Mouse (Mus musculus) kidney, postnatal 36 days (tissue): ENCODE measurements around the gene Gm3336.

ENCODE experiments used
- DNase-seq, 2 experiments: peaks; one replicate each; pipeline ENCODE4 v3.0.0; 2021 to 2022; ENCODE audit warnings: mixed read lengths in 2 of 2

Gm3336 gene

DNA sequence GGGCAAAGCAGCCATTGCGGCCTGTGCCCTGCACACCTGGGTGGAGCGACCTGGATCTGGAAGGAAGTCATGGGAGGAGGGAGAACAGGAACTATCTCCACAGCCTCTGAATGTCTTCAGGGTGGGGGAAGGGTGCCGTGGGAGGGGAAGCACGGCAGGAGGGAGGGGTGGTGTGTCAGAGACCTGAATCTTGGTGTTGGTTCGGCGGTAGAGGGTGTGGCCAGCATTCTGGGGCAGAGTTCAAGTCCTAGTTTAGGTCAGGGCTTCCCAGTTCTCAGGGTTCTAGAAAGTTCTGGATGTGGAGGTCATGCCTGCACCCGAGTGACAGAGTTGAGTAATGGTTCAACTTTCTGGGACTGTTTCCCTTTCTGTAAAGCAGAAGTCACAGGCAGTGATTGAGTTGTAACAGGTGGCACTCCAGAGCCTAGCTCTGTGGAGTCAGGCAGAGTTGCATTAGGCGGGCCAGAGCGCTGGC, 1.5 kb downstream of the Gm3336 start:
- DNase-seq = peak; percentile 58 to 60

DNA sequence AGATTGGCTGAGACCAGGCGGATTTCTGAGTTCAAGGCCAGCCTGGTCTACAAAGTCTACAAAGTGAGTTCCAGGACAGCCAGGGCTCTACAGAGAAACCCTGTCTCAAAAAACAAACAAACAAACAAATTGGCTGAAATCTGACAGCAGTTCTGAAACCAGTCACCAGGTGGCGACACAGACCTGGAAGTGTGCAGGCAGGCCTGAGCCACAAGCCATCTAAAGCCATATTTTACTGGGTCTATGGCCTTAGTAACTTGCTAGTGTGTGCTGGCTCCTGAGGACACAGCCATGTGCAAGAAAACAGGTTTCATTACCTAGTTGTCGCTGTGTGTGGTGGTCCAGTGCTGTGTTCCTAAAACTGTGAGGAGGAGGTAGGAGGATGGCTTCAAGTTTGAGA, 2.4 kb downstream of the Gm3336 start:
- DNase-seq = peak; percentile 80 to 90

DNA sequence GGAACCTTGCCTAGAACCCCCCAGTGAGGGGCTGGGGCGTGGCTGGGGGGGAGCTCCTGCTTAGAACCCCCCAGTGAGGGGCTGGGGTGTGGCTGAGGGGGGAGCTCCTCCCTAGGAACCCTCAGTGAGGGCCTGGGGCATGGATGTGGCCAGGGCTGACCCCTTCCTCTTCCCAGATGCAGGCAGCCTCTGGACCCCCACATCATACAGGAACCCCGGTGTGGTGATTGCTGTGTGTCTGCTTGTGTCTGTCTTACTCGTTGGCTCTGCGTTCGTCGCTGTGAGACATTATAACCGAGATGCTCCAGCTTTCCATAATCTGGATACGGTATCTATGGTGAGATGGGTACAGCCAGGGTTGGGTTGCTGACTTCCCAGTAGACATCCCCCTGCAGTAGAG, 3.3 kb downstream of the Gm3336 start:
- DNase-seq = no peak

DNA sequence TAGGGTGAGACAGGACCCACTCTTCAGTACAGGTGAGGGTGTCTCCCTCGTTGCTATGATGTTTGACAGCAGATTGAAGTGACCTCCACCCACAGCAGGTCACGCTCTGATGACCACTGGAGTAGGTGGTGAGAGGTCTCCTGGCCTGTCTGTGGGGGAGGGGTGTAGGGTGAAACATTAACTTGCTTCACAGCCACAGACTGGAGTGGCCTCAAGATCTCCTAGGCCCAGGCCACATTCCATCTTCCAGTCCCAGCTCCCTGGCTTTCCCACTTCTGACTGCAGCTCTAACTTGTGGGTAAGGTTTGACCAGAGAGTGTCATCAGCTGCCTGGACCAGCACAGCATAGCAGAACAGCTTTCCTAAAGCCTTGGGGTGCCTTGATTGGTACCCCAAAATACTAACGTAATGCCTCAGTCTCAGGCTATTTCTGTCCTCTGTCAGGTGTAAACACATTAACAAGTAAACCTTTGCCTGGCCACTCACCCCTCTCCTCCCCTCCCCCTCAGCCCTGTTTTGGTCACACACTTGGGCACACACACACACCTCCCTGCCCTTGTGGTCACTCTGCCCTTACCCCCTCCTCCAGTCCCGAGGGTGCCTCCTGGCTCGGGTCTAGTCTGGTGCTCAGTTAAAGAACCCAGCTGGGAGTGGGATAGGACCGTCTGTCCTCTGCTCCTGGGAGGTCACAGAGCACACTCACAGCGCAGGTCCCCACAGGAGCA, 5.3 kb downstream of the Gm3336 start, which contains the start of gene Pde4c:
Gene Pde4c, plus strand, starts transcription at position 235 of the 725 bp plus-strand sequence.
- peak; percentile 95 to 98 for DNase-seq

DNA sequence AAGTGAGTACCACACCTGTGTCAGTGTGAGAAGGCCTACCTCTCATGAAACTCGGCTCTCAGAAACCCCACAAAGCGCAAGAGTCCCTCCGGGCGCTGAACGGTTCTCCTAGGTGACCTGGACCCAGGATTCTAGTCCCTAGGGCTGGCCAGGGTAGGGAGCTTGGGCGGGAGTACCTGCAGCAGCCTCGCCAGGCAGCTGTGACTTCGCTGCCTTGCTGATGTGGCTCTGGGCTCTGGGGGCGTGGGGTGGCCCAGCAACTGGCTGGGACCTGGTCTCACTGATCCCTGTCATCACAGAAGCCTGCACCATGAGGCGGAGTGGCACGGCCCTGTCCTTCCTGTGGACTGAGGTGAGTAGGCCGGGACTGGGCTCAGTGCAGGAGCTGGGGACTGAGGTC, 5.9 kb downstream of the Gm3336 start:
- DNase-seq = peak in 1 of 2 experiments; percentile 55

DNA sequence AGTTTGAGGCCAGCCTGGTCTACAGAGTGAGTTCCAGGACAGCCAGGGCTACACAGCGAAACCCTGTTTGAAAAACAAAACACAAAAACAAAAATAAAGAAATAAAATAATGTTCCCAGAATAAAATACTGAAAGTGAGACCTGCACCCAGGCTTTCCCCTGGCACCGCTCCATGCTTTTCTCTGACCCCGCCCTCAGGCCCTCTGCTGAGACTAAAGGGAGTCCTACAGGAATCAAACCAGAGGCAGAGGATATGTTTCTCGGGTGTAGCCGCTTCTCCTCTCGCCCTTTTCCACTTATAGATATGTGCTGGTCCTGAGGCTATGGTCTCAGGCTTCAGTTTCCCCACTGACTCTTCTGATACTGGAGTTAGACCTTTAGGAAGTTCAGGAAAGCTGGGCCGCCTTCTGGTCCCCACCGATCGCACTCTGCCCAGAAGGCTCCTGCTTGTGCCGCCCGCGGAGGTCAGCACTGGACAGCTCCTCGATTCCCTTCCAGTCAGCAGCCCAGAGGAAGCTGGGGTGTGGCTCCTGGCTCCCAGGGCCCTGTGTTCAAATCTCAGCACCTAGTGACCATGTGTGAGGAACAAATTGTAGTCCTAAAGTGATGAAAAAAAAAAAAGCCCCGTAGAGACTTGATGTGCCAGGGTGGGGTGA, 7.6 kb downstream of the Gm3336 start:
- peak; percentile 72 to 87 for DNase-seq

DNA sequence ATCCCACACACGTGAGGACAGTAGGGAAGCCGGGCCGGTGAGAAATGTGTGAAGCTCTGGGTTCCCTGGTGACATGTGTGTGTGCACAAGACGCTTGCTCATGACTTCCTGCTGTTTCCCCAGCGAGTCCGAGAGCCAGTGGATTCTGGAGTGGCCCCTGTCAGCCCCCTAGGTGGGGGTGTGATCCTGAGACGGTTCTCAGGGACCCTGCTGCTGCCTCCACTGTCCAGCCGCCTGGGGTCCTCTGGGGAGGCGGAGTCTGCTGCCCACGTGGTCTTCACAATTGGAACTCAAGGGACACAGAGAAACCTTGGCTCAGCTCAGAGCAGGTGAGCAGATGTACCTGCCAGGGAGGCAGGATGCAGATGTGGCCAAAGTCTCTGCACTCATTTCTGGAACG, 8.4 kb downstream of the Gm3336 start:
- DNase-seq = no peak

DNA sequence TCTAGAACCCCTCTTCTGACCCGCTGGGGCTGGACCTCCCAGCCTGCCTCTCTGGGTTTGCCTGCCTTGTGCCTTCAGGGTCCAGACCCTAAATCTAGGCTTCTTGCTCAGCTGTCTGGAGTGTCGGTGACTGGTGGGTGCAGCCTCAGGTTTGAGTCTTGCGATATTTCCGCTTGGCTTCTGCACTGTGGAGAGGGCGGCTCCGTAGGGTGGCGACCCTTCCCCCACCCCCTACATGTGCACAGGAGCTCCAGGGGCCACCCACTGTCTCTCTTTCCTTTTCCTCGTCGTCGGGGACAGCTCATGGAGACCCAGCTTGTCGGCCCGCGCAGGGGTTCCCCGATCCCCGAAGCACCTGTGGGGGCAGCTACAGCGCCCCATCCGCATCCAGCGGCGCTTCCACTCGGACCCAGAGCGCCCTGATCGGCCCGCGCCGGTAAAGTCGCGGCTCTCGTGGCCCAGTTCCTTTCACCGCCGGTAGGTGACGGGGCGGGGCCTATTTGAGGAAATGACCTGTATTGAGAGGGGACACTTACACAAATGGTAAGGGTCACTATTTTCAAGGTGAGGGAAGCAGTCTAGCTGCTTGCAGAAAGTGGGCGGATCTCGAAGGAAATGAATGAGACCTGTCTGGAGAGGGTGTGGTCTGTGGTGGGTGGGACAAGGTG, 11.6 kb downstream of the Gm3336 start:
- peak in 1 of 2 experiments; percentile 52 for DNase-seq

DNA sequence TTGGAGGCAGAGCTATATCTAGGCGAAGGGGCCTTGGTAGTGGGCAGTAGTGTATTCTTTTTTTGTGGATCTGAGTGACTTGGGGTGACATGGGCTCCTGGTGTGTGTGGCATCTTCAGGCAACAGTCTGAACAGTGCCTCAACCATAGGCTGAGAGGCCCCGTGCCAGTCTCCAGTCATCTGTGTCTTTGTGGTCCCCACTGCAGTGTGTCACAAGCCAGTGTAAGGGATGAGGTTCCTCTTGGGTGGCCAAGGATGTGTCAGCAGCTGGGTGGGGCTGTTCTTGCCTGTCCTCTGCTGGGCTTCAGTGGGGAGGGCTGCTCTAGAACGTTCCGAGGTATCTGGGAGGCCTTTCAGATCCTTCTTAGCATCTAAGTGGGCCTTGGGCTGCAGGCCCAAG, 12.6 kb downstream of the Gm3336 start:
- no peak for DNase-seq

DNA sequence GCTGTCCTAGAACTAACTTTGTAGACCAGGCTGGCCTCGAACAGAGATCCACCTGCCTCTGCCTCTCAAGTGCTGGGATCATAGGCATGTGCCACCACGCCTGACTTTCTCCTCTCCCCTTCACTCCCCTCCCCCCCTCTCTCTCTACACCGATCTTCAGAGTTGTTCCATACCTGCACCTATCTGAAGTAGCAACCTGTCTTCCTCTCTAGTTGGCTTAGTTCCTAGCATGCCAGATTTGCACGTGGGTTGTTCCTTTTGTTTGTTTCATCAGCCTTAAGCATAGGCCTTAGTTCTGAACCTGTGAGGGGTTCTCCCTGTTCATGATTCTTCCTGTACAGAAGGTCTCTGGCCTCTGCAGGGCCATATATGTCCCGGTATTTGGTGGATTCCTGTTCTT, 19.4 kb downstream of the Gm3336 start:
- no peak for DNase-seq

DNA sequence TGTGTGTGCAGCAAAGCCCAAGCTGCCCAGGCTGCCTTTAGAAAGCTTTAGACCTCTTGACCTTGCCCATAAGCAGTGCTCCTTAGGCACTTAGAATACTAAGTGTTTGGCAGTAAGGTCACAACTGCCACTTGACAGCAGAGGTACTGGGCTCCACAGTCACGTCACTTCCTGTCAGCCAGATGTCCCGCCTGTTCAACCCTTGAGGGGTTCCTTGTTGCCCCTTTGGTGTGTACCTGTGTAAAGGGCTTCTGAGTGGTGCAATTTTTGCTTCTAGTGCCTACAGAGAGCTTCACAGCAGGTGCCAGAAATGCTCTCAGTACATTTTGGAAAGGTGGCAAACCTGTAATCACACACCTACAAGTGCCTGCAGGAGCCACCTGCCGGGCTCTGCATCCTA, 19.9 kb downstream of the Gm3336 start:
- no peak for DNase-seq

DNA sequence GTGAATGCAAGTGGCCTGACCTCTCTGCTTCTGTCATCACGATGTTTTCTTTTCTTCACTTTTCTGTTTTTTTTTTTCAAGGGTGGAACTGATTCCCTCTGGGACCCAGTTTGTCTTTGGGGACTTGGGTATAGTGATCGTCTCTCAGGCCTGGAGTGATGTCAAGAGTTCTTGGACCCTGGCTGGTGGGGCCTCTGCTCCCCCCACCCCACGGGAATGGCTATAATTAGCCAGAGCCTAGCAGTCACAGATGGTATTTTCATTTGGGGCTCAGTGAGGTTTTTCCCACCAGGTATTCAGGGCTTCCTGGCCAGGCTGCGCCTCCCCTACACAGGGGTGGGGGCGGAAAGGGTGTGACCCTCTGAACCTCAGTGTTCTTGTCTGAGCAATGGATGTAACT, 23.3 kb downstream of the Gm3336 start:
- no peak for DNase-seq

DNA sequence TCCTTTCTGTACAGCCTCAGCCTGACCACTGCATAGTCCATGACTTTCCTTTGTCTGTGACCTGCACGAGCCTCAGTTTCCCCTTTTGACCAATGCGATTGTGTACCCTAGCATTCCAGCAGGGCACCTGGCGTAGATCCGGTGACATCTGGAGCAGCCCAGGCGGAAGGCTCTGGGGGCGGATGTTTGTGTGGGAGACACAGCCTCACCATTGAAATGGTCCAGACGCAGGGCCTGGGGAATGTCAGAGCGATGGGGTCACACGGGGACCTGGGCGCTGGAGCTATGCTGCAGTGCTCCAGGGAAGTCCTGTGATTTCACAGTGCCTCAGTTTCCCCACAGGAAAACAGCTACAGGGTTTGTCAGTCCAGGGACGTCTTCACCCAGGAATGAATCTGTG, 23.8 kb downstream of the Gm3336 start:
- DNase-seq = no peak

DNA sequence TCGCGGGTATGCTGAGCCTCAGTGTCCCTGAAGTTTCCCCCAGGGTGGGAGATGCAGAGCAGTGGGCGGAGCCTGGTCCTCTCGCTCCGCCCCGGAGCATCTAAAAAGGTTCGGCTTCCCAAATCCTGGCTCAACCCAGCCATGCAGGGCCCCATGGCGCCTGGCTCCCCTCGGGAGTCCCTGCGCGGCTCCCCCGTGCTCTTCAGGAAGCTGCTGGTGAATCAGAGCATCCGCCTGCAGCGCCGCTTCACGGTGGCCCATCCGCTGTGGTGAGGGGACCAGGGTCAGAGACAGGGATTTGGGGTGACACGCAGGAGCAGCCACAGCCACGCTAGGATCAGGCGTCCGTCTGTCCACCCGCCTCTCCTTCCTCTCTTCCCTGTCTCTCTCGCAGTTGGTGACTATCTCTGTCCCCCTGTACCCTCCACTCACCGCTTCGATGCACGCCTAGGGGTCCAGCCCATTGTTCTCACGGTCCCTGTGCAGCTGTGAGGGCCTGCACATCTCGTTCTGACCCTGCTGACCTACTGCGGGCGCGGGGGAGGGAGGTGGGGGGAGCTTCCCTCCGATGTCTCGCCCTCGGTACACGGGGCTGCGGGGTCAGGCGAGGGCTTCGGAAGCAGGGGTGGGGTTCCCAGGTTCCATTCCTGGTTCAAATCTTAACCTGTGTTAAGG, 24.8 kb downstream of the Gm3336 start:
- no peak for DNase-seq

DNA sequence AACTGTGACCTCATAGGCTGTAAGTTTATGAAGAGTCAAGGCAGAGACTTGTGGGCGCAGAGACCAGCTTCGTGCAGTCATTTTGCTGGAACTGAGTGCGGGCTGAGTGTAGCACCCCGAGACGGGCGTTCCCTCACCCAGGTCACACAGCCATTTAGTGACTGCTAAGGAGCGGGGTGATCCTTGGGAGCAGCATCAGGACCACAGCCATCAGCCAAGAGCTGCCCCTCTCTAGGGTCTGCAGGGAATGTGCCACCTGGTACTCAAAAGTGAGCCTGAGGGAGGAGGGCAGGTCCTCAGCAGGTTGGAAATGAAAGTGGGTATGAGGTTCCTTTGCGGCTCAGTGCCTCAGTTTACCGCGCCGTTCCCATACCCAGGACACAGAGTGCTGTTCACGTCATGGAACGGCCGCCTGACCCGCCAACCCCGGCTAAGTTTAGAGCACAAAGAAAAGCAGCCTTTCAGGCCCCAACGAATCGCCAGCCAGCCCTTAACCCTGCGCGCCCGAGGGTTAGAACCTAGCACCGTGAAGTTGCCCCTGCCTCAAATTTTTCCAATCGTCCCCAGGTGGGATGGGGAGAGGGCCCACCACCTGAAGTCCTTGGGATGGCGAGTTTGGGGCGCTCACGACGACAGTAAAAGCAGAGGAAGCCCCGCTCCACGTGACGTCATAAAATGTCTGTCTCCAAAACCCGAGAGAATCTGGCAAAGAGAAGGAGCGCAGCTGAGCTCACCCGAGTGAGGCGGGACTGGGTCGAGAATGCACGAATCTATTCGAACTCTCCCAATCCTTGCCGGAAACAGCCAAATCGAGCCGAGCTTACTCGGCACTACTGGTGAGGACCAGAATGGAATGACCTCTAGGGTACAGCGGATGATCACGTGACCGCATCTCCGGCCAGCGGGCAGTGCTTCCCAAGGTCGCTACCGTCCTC, 25.6 kb downstream of the Gm3336 start:
- peak; percentile 91 to 95 for DNase-seq

DNA sequence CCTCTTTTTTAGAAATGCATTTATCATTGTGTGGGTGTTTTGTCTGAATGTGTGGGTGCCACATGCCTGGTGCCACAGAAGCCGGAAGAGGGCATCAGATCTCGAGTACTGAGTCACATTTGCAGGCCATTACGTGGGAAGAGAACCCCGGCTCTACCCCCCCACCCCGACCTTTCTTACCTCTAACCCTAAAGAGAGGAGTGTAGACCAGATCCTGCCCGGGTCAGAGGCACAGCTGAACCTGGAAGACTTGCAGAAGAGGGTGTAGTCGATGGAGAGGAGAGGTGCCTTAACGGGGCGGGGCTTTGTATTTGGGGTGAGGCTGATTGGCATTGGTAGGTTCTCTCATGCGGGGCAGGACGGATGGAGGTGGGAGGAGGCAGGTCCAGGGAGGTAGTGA, 26.5 kb downstream of the Gm3336 start:
- DNase-seq = no peak

DNA sequence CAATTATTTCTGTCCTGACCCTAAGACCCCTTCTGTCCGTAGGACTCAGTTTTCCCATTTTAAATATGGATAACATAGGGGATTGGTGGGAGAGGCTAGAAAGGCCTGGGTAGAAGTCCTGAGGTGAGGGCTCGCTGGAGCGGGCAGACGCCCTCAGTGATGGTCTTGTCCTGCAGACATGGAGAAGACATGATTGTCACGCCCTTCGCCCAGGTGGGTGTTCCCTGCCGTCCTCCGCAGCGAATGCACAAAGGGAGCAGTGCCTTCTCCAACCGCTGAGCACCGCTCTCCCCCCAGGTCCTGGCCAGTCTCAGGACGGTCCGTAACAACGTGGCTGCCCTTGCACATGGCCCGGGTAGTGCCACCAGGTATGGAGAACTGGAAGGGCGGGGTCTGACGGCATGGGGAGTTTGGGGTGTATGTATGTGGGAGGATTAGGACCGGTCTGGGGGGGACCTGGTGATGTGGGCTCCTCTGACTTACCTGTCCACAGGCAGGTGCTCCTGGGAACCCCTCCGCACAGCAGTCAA, 27.4 kb downstream of the Gm3336 start:
- no peak for DNase-seq

DNA sequence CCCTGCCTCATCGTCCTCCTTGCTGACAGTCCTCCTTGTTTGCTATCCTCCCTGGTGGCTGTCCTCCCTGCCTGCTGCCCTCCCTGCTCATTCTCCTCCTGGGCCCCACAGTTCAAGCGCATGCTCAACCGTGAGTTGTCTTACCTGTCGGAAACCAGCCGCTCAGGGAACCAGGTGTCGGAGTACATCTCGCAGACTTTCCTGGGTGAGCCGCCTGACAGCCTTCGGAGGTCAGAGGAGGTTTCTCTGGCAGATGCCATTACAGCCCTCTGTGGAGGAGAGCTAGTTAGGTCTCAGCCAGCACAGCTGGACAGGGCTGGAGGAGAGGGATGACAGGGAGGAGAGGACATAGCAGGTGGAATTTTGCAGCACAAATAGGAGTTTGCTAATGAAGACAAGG, 28.3 kb downstream of the Gm3336 start:
- no peak for DNase-seq

DNA sequence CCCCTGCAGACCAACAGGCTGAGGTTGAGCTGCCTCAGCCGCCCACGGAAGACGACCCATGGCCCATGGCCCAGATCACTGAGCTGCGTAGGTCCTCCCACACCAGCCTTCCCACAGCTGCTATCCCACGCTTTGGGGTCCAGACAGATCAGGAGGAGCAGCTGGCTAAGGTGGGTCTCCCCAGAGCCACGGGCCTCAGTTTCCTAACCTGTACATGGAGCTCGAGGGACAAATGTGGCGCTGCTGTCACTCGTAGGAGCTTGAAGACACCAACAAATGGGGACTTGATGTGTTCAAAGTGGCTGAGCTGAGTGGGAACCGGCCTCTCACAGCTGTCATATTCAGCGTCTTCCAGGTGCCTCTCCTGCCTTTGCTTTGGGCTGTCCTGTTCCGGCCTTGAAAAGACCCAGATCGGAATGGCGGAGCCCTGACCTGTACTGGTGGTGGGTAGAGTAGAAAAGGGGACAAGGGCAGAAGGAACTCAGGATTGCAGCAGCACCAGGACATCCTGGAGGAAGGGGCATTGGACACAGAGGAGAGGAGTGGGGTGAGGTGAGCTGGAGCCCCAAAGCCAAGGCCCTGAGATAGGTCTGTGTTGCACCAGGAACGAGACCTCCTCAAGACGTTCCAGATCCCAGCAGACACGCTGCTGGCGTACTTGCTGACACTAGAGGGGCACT, 29.0 kb downstream of the Gm3336 start:
- no peak for DNase-seq

DNA sequence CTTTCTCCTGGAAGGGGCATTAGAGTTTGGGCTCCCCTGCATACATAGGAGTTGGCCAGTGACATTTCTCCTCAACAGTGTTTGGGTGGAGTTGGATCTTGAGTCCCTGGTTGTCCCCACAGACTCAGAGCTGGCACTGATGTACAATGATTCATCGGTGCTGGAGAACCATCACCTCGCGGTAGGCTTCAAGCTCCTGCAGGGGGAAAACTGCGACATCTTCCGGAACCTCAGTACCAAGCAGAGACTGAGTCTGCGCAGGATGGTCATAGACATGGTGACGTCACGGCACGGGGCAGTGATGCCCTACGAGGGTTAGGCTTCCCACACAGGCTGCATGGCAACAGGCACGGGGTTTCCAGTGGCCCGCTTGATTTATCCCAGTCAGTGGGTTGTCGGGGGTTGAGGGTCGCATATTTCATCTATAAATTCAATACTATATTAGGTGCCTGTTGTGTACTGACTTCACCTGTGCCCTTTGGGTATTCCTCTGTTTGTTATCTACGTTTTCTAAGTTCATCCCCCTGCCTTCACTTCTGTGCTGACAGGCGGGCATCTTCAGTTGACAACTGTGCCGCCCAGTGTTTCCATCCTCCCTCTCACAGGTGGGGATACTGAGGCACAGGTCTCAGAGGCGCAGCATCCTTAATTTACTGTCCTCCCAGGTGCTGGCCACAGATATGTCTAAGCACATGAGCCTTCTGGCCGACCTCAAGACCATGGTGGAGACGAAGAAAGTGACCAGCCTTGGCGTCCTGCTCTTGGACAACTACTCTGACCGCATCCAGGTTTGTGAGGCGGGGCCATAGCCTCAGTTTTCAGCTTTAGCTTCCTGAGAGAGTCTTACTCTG, 30.1 kb downstream of the Gm3336 start:
- DNase-seq = no peak
